Mouse (Mus musculus) neural tube, embryonic 10.5 days (tissue): ENCODE measurements around the gene Angptl2.
"Not testable (repeated sequence)": the region's sequence is repeated elsewhere in the genome, so short reads cannot be mapped to it uniquely, and the experiment has no call there.

Source experiments
- DNase-seq: peaks from one replicate; pipeline ENCODE4 v3.0.0-alpha.2; 2017; ENCODE audit warnings: low spot score; ENCODE audit errors: extremely low spot score

Gene Angptl2

DNA sequence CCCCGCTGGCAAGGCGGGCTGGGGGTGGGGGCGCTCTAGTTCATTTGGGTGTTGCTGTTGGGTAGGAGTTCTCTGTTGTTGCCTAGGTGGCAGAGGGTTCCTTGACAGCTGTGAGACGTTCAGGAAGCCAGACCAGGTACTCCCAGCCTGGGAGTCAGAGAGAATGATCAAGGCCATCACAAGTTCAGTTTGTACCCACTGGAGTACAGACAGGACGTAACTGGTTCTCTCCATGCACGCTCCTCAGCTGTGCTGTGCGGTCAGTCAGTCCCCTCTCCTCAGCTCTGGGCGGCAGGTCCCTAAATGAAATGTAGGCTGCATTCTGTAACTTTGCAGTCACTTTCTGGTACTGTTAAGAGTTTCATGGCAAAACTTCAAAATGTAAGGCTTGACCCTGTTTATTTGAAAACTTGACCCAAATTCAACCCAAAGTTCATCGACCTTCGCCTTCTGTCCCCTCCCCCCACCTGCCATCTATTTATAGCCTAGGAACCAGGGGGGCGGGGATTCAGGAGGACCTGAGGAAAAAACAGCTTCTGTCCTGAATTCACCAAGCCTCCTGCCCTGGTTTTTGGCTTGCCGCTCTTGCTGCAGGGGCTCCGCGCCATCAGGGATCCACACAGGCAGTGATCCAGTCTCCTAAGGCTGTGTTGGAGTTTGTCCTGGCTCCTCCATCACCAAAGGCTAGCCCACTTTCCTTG, 15.4 kb upstream of the Angptl2 start:
- DNase-seq = no peak

DNA sequence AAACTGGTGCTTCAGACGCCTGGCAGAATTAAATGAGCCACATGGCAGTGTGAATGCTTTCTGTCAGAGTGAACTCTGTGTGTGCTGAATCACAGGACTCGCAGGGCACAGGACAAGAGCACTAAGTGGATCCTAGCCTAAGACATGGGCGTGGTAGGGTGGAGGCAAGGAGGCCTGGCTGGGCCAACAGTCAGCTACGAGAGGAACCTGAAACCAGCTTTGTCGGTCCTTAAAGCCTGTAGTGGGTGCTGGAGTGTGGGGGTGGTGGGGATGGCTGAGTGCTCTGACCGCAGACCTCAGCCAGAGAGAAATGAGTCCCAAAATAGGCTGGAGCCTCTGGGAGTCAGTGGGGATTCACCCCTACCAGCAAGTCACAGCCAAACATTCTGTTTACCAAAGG, 12.6 kb upstream of the Angptl2 start:
- no peak for DNase-seq

DNA sequence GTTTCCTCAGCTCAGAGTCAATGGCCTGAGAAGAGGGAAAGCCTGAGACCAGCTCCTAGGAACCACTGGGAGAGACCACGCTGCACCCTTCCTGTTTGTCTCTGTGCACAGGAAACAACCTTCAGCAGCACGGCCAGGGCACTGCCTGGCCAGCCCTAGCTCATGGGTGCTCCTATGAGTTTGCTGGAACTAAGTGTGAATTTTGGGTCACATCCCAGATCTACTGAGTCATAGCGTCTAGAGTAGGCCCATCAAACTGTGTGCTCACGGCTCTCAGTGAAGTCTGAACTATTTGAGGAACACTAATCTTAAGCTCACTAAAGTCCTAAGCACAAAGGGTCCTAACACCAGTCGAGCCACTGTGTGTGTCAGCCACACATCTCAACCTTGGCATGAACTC, 10.9 kb upstream of the Angptl2 start:
- no peak for DNase-seq

DNA sequence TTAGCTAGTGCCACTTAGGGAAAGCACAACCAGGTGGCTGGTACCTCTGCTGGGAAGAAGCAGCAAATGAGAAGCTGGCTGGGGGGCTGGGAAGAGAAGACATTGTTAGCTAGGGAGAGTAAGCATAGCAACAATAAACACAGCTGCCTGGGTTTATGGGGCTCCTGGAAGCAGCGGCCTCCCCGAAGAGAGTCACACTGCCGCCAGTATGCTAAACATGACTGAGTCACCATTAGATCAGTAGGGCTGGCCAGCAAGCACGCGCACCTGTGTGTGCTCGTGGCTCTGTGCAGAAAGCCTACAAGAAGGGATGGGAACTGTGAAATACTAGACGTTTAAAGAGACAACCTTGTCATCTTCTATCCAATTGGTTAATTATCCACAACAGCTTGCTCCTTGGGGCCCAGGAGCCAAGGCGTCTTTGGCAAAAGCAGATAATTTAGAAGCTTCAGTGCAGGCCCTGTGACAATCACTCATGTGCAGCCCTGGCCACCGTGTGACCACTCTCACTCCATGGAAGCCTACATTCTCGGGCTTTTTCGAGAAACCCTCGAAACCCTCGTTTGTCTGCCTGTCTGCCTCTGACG, 9.8 kb upstream of the Angptl2 start:
- DNase-seq = no peak

DNA sequence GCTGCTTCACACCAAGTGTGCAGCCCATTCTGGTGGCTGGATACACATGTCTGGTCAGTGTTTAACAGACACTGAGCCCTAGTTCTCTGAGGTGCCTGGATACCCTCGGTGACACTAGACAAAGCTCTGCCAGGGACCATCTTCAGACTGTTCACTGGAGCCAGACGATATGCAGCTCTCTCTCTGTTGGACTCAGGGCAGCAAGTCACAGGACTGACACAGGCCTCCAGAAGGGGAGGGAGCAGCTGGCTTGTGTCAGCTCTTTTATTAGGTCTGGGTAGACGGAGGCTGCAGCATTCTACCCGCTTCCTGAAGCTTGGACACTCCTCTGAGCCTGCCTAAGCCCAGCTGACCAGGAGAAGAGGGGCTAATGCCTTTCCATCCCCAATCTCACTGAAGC, 8.8 kb upstream of the Angptl2 start:
- no peak for DNase-seq

DNA sequence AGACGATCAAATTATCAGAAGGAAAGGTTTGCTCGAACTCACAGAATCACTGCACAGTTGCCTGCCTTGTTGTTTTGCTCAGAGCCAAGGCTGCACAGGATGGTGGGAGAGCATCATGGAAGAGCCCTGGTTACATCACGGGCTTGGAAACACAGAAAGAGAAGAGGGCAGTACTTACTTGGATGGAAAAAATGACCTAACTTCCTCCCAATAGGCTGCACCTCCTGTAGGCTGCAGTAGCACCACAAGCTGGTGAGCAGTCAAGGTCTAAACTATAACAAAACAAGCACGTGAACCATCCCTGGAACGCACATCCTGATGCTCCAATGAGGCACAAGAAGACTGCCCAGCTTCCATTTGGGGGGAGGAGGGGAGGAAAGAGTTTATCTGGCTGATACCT, 7.7 kb upstream of the Angptl2 start:
- DNase-seq = no peak

DNA sequence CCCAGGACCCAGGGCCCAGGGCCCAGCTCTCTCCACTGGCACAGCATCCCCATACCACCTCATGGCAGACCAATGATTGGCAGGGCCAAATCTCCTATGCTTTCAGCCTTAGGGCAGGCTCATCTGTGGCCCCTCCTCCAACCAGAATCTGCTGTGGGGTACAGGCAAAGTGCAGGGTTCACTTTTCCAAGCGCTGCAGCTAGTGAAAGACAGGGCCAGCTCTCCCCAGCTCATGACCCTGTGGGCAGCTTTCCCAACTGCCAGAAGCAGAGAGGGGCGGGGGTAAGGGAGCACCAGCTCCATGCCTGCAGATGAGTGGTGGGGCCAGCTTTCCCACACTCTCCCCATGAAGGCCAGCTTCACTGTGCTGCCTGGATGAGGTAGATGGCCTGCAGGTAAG, 5.0 kb upstream of the Angptl2 start:
- DNase-seq = no peak

DNA sequence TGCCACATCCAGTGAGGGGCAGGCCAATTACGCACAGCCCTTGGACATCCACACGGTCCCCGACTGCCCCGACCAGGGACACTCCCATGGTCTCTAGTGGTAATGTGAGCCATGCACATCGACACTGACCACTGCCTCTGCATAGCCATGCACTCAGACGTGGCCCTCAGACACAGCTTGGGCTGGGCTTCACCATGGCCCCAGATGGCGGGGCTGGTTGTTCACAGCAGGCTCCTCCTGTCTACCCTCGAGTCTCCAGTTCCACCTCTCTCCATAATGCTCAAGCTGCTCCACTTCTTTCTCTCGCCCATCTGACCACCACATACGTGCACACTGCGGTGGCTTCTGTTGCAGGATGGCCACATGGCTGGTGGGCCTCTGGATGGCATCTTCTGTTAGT, 4.6 kb upstream of the Angptl2 start:
- DNase-seq = not testable (repeated sequence)

DNA sequence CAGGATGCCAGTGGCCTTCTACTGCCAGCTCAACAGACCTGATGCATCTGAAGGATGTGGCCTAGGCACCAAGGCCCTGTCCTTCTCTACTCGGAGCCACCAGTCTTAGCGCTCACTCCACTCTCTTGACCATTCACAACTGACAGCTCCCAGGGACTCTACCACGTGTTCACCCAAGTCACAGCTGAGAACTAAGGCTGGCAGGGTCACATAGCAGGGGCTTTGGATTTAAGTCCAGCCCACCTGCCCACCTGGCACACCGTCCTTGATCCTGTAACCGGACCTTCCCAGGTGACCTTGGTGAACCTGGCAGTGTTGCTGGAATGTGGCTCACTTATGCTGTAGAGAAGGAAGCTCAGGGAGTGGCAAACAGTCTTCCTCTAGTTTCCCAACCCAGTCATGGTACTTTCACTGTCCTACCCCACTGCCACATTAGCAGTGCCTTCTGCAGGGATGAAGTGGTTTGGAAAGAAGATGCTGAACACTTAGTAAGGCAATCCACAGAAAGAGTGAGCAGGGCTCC, 631 bp upstream of the Angptl2 start:
- no peak for DNase-seq

DNA sequence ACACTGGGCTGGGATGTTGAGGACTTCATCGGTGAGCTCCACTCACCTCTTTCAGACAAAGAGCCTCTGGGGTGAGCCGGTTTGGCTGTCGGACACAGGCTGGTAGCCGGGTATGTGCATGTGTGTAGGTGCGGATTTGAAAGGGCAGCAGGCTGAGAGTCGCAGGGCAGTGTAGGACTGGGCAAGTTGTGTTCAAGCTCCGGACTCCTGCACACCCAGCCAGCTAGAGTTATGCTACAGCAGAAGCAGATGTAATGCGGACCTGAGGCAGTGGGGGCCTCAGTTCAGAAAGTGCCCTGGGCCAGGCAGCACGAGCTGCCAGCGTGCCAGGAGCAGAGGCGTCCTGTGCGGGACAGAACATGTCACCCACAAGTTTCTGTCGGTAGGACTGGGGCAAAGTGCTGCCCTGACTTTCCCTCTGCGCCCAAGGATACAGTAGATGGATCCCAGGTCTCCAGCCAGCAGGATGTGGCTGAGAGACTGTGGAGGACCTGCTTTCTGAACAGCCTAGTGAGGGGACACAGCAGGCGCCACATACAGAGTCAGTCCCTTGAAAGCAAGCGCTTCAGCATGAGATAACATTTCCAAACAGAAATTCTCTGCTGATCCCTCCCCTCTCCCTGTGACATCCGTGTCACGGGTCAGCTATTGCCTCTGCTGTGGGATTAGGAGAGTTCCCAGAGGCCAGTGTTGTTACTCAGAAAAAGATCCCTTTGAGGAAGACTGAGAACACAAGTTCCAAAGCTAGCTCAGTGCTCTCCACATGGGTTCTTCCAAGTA, 966 bp downstream of the Angptl2 start:
- DNase-seq = no peak

DNA sequence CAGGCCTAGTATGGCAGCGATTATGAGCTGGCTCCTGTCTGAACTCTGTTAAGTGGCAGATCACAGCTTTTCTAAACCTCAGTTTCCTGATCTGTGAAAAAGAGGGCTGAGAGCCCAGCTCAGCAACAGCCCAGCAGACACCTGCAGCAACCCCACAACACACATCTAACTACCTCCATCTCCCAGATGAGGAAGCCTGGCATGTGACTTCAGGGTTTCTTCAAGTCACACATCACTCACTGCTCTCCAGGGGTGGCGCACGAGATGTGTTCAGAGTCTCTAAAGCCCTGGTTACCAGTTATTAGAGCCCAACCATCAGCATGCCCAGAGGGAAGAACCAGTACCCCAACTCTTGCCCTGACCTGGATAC, 1.5 kb downstream of the Angptl2 start:
- no peak for DNase-seq

DNA sequence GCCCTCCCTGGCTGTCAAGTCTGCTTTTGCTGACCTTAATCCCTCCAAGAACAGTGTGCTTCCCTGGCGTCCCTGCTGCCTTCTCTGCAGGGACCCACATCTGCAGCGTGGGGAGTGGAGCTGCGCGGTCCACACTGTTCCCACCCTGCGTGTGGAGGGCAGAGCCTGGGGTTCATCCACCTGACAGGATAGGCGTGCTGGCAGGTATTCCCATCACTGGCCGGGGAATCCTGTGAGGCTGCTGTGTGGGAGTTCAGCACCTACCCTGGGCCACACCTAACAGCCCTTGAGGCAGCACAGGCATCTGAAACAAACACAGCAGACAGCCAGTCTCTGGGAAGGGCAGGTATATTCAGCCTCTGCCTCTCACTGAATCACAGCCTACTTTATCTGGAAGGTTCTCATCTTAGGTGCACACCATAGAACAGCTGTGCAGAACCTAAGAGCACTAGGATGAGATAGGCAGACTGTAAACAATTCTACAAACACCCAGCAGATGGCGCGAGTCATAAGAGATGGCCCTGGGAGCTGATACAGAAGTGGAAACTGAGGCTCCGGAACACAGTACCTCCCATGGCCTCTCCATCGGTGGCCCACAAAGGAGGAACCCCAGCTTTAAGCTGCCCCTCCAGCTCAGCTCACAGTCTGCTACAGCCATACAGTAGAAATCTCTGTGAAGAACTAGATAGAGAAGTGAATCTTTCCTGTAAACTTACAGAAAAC, 3.2 kb downstream of the Angptl2 start:
- DNase-seq = peak; percentile 32

DNA sequence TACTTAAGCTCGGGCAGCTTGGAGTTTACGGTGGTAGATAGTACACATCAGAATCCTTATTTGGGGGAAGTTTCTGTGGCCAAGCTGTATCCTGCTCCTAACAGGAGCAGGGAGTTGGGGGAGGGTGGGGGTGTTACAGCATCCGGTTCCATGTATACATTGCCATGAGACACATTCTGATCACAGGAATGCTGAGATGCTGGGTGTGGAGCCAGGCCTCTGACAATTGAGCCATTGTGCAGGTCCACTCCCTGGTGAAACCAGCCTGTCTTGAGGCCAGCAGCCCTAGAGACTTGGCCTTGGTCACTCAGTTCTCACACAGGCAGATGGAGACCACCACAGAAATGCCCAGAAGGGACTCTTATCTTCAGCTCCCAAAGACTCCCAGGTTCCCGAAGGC, 3.8 kb downstream of the Angptl2 start:
- no peak for DNase-seq

DNA sequence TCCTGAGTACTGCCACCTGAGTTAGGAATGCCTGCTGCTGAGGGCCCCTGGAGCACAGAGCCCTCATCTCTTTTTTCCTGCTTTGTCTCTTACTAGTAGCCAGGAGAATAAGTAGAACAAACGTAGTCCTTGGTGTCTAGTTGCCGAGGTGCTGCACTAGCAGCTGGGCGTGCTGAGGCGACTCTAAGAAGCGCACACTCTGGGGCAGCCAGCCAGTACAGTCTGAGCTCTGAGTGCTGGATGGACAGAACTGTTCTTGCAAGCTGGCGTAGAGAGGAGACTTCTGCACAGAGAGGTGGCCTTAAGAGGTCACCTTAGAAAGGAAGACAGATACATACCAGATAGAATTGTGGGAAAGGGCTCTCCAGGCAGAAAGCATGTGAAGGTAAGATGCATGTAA, 4.4 kb downstream of the Angptl2 start:
- DNase-seq = no peak

DNA sequence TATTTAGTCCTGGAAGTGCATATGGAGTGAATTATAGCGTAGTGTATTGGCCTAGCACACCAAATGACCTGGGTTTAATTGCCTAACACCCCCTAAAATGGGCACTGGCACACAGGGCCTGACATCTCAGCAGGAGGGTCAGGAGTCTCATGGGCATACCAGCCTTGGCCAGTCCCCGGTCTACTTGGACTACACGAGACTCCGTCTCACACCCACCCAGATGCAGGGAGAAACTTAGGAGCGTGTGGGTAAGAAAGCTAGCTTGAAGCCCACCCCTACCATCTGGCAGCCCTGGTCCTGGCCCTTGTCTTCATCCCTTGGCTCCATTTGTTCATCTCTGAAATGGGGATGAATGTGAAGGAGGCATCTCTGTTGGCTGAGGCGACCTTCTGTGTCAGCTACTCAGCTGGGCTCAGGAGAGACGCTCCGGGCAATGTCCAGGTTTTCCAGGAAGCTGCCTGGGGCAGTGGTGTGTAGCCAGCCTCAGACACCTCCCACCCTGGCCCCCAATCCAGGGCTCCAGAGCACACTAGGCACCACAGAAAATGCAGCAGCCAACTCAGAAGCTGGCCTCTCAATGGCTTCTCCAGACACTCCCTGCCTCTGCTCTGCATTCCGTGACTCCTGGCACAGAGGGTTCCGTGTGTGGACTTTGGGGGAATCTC, 4.9 kb downstream of the Angptl2 start:
- DNase-seq = no peak

DNA sequence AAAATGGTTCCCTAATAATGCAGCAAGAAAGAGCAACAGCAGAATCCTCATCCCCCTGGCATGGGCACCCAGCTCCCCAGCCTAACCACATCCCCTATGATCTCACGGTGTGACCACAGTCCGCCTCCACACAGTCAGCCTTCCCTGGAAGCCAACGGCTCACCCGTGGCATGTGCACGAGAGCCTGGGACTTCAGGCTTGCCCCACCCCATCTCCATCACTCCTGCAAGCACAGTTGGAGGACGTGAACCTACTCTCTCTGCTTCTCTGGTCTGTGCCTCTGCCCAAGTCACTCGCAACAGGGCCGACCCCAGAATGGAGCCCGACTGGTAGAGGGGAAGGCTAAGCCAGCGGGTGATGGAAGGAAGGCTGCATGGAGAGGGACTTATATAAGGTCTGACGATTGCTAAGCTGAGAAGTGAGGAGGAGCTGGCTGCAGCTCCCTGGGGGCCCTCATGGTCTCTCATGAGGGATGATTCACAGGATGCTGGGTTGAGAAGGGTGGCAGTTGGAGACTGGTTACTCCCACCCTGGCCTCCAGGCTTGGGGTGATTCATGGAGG, 5.6 kb downstream of the Angptl2 start:
- DNase-seq = no peak

DNA sequence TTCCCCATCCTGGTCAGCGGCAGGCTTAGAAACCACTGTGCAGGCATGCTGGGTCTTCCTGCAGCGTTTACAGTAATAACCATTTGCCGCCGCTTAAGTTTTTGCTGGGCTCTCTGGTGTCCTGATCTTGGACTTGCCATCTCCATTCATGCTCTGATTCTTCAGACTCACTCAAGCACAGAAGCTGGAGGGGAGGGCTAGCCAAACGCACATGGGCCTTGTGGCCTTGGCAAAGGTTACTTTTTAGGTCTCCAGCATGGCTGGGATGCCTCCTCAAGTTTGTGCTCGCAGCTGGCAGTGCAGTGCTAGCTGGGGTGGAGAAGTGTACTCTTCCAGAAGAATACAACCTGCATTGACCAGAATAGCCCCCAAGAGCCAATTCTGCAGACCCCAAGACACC, 6.6 kb downstream of the Angptl2 start:
- no peak for DNase-seq

DNA sequence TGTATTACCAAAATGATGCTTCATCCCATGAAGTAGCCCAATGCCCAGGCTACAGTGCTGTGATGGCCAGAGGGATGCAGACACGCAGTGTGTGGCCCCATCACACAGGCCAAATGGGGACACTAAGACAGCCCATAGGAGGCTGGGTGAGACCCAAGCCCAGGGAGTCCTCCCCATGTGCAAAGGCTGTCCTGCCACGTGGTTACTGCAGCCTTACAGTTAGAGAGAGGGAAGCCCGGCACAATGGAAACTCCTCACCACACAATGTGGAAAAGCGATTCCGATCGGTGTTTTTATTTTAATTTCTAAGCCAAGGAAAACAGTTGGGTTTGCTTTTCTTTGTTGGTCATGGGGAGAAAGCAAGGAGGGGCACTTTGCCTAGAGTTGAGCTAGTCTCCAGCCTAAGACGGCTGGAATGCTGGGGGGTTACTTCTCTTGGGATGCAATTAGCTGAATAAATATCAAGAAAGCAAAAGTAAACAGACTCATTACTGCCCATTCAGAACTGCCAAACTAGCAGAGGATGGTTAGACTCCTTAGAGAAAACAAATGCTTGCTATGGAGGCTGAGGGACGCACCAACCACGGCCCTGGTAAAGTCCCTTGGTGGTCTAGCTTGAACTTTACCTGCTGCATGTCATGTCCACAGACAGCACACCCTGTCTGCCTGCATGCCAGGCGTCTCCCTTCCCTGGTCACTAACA, 7.9 kb downstream of the Angptl2 start:
- no peak for DNase-seq

DNA sequence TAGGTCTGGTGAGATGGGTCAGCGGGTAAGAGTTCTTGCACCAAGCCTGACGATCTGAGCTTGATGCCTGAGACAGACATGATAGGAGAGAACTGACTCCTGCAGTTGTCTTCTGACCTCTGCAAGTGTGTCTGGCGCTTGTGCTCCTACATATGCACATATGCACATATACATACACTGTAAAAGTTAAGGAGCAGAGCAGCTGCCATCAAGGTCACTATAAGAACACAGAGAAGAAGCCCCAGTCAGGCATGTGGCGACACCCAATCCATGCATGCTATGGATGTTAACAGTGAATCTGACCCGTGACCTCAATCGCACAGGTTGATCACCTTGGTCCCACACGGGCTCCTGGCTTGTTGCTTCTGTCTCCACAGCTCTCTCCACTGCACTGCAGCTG, 10.1 kb downstream of the Angptl2 start:
- DNase-seq = no peak

DNA sequence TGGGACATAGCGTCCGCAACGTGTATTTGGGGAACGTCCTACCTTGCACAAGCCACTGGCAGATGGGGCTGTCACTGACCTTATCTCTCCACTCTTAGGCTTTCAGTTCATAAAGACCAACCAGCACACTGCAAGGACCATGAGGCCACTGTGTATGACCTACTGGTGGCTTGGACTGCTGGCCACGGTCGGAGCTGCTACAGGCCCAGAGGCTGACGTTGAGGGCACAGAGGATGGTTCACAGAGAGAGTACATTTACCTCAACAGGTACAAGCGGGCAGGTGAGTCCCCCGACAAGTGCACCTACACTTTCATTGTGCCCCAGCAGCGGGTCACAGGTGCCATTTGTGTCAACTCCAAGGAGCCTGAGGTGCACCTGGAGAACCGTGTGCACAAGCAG, 12.2 kb downstream of the Angptl2 start:
- no peak for DNase-seq
